Mouse (Mus musculus) thymus, adult 2 months (tissue): Measurements from ENCODE around the gene Dda1.

Source experiments
- CTCF ChIP-seq: fragments of 200-500 bp; IDR thresholded peaks from 2 replicates; pipeline ENCODE4 v1.5.1; 2012; ENCODE audit warnings: mild to moderate bottlenecking, control low read depth, low read length, moderate library complexity, borderline replicate concordance; ENCODE audit not compliant: control insufficient read depth, poor library complexity, insufficient read depth; ENCODE audit errors: extremely low read depth
- POLR2A ChIP-seq: fragments of 200-500 bp; IDR thresholded peaks from 2 replicates; pipeline ENCODE4 v1.6.1; 2012; ENCODE audit warnings: mild to moderate bottlenecking, low read length, control low read depth, moderate library complexity; ENCODE audit not compliant: control insufficient read depth, poor library complexity, insufficient read depth; ENCODE audit errors: extremely low read depth

DNA sequence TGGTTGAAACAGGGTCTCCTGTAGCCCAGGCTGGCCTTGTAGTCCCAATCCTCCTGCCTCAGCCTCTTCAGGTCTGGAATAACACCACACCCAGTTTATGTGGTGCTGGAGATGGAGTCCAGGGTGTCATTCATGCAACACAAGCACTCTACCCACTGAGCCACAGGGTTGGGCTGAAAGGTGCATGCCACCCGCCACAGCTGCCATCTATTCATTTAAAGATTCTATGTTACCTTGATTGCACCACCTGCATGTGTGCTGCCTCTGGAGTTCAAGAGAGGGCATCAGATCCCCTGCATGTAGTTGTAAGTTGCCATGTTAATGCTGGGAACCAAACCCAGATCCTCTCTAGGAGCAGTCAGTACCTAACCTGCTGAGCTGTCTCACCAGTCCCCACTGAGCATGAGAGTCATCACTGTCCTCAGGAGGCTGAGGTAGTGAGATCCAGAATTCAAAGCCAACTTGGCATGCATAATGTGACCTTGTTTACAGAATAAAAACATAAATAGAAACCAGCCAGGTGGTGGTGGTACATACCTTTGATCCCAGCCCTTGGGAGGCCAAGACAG, 28.2 kb downstream of the Dda1 start:
- TF ChIP-seq POLR2A (no peak), CTCF (no peak)
